Mouse (Mus musculus): ENCODE measurements at regions not wholly inside any gene's neighbourhood (a gene's known extent, or its start where the extent isn't known, plus 50 kb on each side); places are given as distances from the start of the nearest gene placed in this dataset.

DNA sequence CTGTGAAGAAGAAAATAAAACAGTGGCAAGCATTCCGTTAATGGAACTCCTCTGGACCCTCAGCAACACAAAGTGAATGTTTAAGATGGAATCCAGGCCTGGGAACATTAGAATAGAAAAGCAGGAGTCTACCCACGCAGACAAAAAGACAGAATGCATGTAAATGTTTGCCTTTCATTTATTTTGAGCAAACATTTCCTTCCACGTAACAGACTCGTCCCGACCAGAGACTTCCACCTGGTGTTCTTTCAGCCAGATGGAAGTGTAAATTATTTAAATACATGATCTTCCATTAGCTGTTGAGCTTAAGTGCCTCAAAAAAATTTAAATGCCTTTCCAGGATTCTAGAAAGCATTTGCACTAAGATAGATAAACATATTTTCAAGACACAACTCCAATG is 722.3 kb downstream of the 1700064H15Rik start:
- TF ChIP-seq CTCF (IDR thresholded peaks at IDR 0.05; ENCODE audit: low read depth) (no peak), EP300 (optimal IDR thresholded peaks at IDR 0.05) (no peak)

All from stomach, postnatal 0 days (tissue).